Mouse (Mus musculus): ENCODE data around the gene Gpr174. TPM values are rescaled to one million over a fixed set of nuclear protein-coding genes. Genes with fewer than 3 reads are reported as not detected.

Gpr174 gene
- polyA plus RNA-seq, 1 experiment: 0.36 TPM

GRCm38 (mm10) chrX:107325697-107326381 is 70.2 kb downstream of the Gpr174 start:
- H3K4me1 ChIP-seq (ENCODE audit: control insufficient read depth, insufficient read depth, low read length): no peaks in the 10 kb centered on the region
- 94% methylated on average over 7 of the region's 8 CpGs for WGBS
- H3K27me3 ChIP-seq (replicated peaks; ENCODE audit: control insufficient read depth, insufficient read depth, low read length): no peaks in the 10 kb centered on the region
- no peak overlapping the region for H3K27ac ChIP-seq (ENCODE audit: insufficient read depth, low read depth, low read length)
- H3K36me3 ChIP-seq (ENCODE audit: control insufficient read depth, insufficient read depth, low read length): no peaks in the 10 kb centered on the region
- DNase-seq: no peak
- H3K4me3 ChIP-seq (ENCODE audit: insufficient read depth, low read depth, low read length): no peak overlapping the region
- TF ChIP-seq POLR2A (IDR thresholded peaks at IDR 0.05; ENCODE audit: low read depth, low read length): no peak
- no peak for TF ChIP-seq CTCF (conservative IDR thresholded peaks at IDR 0.05; ENCODE audit: insufficient read depth, insufficient read length, low read depth, low read length)

- Histone ChIP-seq H3K4me1 (ENCODE audit: control insufficient read depth, insufficient read depth, low read length) (no peaks in the 10 kb centered on the region), H3K27ac (ENCODE audit: insufficient read depth, low read depth, low read length) (no peak overlapping the region), H3K36me3 (ENCODE audit: control insufficient read depth, insufficient read depth, low read length) (no peaks in the 10 kb centered on the region), H3K27me3 (replicated peaks; ENCODE audit: control insufficient read depth, insufficient read depth, low read length) (no peaks in the 10 kb centered on the region), H3K4me3 (ENCODE audit: insufficient read depth, low read depth, low read length) (no peak overlapping the region)
- 79% methylated on average over 3 of the region's 3 CpGs for WGBS
- TF ChIP-seq CTCF (conservative IDR thresholded peaks at IDR 0.05; ENCODE audit: insufficient read depth, insufficient read length, low read depth, low read length) (no peak), POLR2A (IDR thresholded peaks at IDR 0.05; ENCODE audit: low read depth, low read length) (no peak)
- DNase-seq: peak; percentile 1
Measured at GRCm38 (mm10) chrX:107329849-107330248, 74.2 kb downstream of the Gpr174 start.

GRCm38 (mm10) chrX:107336609-107337008 is 80.9 kb downstream of the Gpr174 start:
- WGBS: 86% methylated on average over 1 of the region's 1 CpGs
- H3K4me3 ChIP-seq (ENCODE audit: insufficient read depth, low read depth, low read length): no peak overlapping the region
- H3K36me3 ChIP-seq (ENCODE audit: control insufficient read depth, insufficient read depth, low read length): no peaks in the 10 kb centered on the region
- no peak overlapping the region for H3K27ac ChIP-seq (ENCODE audit: insufficient read depth, low read depth, low read length)
- no peaks in the 10 kb centered on the region for H3K4me1 ChIP-seq (ENCODE audit: control insufficient read depth, insufficient read depth, low read length)
- no peak for DNase-seq
- TF ChIP-seq POLR2A (IDR thresholded peaks at IDR 0.05; ENCODE audit: low read depth, low read length) (no peak), CTCF (conservative IDR thresholded peaks at IDR 0.05; ENCODE audit: insufficient read depth, insufficient read length, low read depth, low read length) (no peak)
- H3K27me3 ChIP-seq (replicated peaks; ENCODE audit: control insufficient read depth, insufficient read depth, low read length): no peaks in the 10 kb centered on the region

- Histone ChIP-seq H3K36me3 (ENCODE audit: control insufficient read depth, insufficient read depth, low read length) (no peaks in the 10 kb centered on the region), H3K27me3 (replicated peaks; ENCODE audit: control insufficient read depth, insufficient read depth, low read length) (no peaks in the 10 kb centered on the region), H3K27ac (ENCODE audit: insufficient read depth, low read depth, low read length) (no peak overlapping the region), H3K4me3 (ENCODE audit: insufficient read depth, low read depth, low read length) (no peak overlapping the region), H3K4me1 (ENCODE audit: control insufficient read depth, insufficient read depth, low read length) (no peaks in the 10 kb centered on the region)
- DNase-seq: no peak
- TF ChIP-seq POLR2A (IDR thresholded peaks at IDR 0.05; ENCODE audit: low read depth, low read length) (no peak), CTCF (conservative IDR thresholded peaks at IDR 0.05; ENCODE audit: insufficient read depth, insufficient read length, low read depth, low read length) (no peak)
- WGBS: 38% methylated on average over 3 of the region's 3 CpGs
Measured at GRCm38 (mm10) chrX:107341980-107342379, 86.3 kb downstream of the Gpr174 start.

Other genes starting within 250 kb of the Gpr174 start
- gene P2ry10, start 167.4 kb upstream of the Gpr174 start, polyA plus RNA-seq (2012; rRNA removed): 0.22 and 1.0 TPM in 2 replicates
- 1.2 and 2.7 TPM in 2 replicates for gene P2ry10b, start 107.0 kb upstream of the Gpr174 start, polyA plus RNA-seq (2012; rRNA removed)
- 3.3 and 6.1 TPM in 2 replicates for gene Itm2a, start 147.5 kb downstream of the Gpr174 start, polyA plus RNA-seq (2012; rRNA removed)

Measured in kidney, adult 2 months (tissue).